Mouse (Mus musculus) MEL (cell line): ENCODE results near the gene Rnf121. TPM values are rescaled to one million over a fixed set of nuclear protein-coding genes. Genes with fewer than 3 reads are reported as not detected.

Experiments
- DNase-seq: peaks from one replicate; pipeline ENCODE4 v3.0.0; 2011; ENCODE audit warnings: low read depth, low spot score
- H3K27ac ChIP-seq: 2 replicates; pipeline ENCODE4 v1.5.1; 2012; ENCODE audit warnings: low read depth, mild to moderate bottlenecking, control low read depth, low read length, moderate library complexity; ENCODE audit not compliant: control insufficient read depth
- H3K27me3 ChIP-seq, 2 experiments: fragments of 150-350 bp in 1 of 2; sonication (generic) in 1 of 2; 2 replicates each; pipeline ENCODE4 v1.6.1; 2012; ENCODE audit warnings: low read length in 2 of 2, mild to moderate bottlenecking in 2 of 2, improper control_type of control experiment in 1 of 2, moderate library complexity in 1 of 2; ENCODE audit not compliant: insufficient read depth in 2 of 2, control insufficient read depth in 1 of 2
- H3K36me3 ChIP-seq, 2 experiments: 2 replicates each; pipeline ENCODE4 v1.6.1; 2012 to 2014; ENCODE audit warnings: low read length in 2 of 2, improper control_type of control experiment in 1 of 2, inconsistent platforms in 1 of 2, mild to moderate bottlenecking in 1 of 2; ENCODE audit not compliant: insufficient read depth in 2 of 2, control insufficient read depth in 1 of 2
- H3K4me1 ChIP-seq, 2 experiments: fragments of 150-350 bp in 1 of 2; sonication (generic) in 1 of 2; 2 replicates each; pipeline ENCODE4 v1.6.1; 2012; ENCODE audit warnings: low read length in 2 of 2, improper control_type of control experiment in 1 of 2, mild to moderate bottlenecking in 1 of 2; ENCODE audit not compliant: insufficient read depth in 2 of 2, control insufficient read depth in 1 of 2
- H3K4me3 ChIP-seq, 2 experiments: fragments of 150-350 bp in 1 of 2; sonication (generic) in 1 of 2; 2 replicates each; pipeline ENCODE4 v1.5.1; 2012; ENCODE audit warnings: low read depth in 2 of 2, low read length in 2 of 2, mild to moderate bottlenecking in 2 of 2, moderate library complexity in 2 of 2, control low read depth in 1 of 2, improper control_type of control experiment in 1 of 2; ENCODE audit not compliant: control insufficient read depth in 1 of 2, insufficient read depth in 1 of 2
- H3K79me2 ChIP-seq: 2 replicates; pipeline ENCODE4 v1.6.1; 2012; ENCODE audit warnings: mild to moderate bottlenecking, low read length, moderate library complexity; ENCODE audit not compliant: control insufficient read depth, poor library complexity, insufficient read depth
- H3K9ac ChIP-seq: 2 replicates; pipeline ENCODE4 v1.6.1; 2012; ENCODE audit warnings: low read depth, mild to moderate bottlenecking, control low read depth, low read length, moderate library complexity; ENCODE audit not compliant: control insufficient read depth, poor library complexity, severe bottlenecking
- H3K9me3 ChIP-seq: fragments of 150-350 bp; sonication (generic); replicated peaks from 2 replicates; pipeline ENCODE4 v1.6.1; 2012; ENCODE audit warnings: mild to moderate bottlenecking, low read length, improper control_type of control experiment, moderate library complexity; ENCODE audit not compliant: insufficient read depth
- BHLHE40 ChIP-seq: IDR thresholded peaks from 2 replicates; pipeline ENCODE4 v1.6.1; 2012; ENCODE audit warnings: low read depth, mild to moderate bottlenecking, inconsistent platforms, low read length, improper control_type of control experiment, borderline replicate concordance
- CHD1 ChIP-seq: IDR thresholded peaks from 2 replicates; pipeline ENCODE4 v1.6.1; 2012; ENCODE audit warnings: low read depth, mild to moderate bottlenecking, inconsistent platforms, low read length, improper control_type of control experiment
- E2F4 ChIP-seq: IDR thresholded peaks from 2 replicates; pipeline ENCODE4 v1.6.1; 2011; ENCODE audit warnings: low read depth, low read length, improper control_type of control experiment, borderline replicate concordance
- ELF1 ChIP-seq: IDR thresholded peaks from 2 replicates; pipeline ENCODE4 v1.6.1; 2014; ENCODE audit warnings: low read depth, mild to moderate bottlenecking, inconsistent platforms, low read length, improper control_type of control experiment, moderate library complexity
- EP300 ChIP-seq, 2 experiments: IDR thresholded peaks; 2 replicates each; pipeline ENCODE4 v1.6.1; 2011; ENCODE audit warnings: improper control_type of control experiment in 2 of 2, low read length in 2 of 2, low read depth in 1 of 2, mild to moderate bottlenecking in 1 of 2
- GABPA ChIP-seq: IDR thresholded peaks from 2 replicates; pipeline ENCODE4 v1.6.1; 2012; ENCODE audit warnings: low read depth, mild to moderate bottlenecking, inconsistent platforms, low read length, improper control_type of control experiment, moderate library complexity
- GATA1 ChIP-seq: IDR thresholded peaks from 2 replicates; pipeline ENCODE4 v1.6.1; 2011; ENCODE audit warnings: low read depth, low read length, improper control_type of control experiment
- KAT2A ChIP-seq: conservative IDR thresholded peaks from 2 replicates; pipeline ENCODE4 v1.6.1; 2012; ENCODE audit warnings: low read depth, low read length, improper control_type of control experiment, inconsistent platforms
- MAFK ChIP-seq: IDR thresholded peaks from 2 replicates; pipeline ENCODE4 v1.6.1; 2011; ENCODE audit warnings: low read depth, mild to moderate bottlenecking, low read length, improper control_type of control experiment, borderline replicate concordance
- MAX ChIP-seq: IDR thresholded peaks from 2 replicates; pipeline ENCODE4 v1.6.1; 2011; ENCODE audit warnings: low read length, improper control_type of control experiment
- MAZ ChIP-seq: IDR thresholded peaks from 2 replicates; pipeline ENCODE4 v1.6.1; 2012; ENCODE audit warnings: low read depth, mild to moderate bottlenecking, inconsistent platforms, low read length, improper control_type of control experiment
- MEF2A ChIP-seq: IDR thresholded peaks from 2 replicates; pipeline ENCODE4 v1.6.1; 2014; ENCODE audit warnings: low read depth, mild to moderate bottlenecking, inconsistent platforms, low read length, improper control_type of control experiment; ENCODE audit not compliant: poor library complexity, insufficient replicate concordance, severe bottlenecking; ENCODE audit errors: extremely low read depth
- MYB ChIP-seq: IDR thresholded peaks from 2 replicates; pipeline ENCODE4 v1.6.1; 2011; ENCODE audit warnings: mild to moderate bottlenecking, low read depth, low read length, improper control_type of control experiment
- NELFE ChIP-seq: IDR thresholded peaks from 2 replicates; pipeline ENCODE4 v1.6.1; 2011; ENCODE audit warnings: low read depth, low read length, improper control_type of control experiment
- POLR2A ChIP-seq, 2 experiments: IDR thresholded peaks; 2 replicates each; pipeline ENCODE4 v1.6.1; 2011 to 2012; ENCODE audit warnings: low read length in 2 of 2, mild to moderate bottlenecking in 2 of 2, control low read depth in 1 of 2, improper control_type of control experiment in 1 of 2, low read depth in 1 of 2, moderate library complexity in 1 of 2; ENCODE audit not compliant: control insufficient read depth in 1 of 2, insufficient read depth in 1 of 2, poor library complexity in 1 of 2
- POLR2AphosphoS5 ChIP-seq: IDR thresholded peaks from 2 replicates; pipeline ENCODE4 v1.6.1; 2012; ENCODE audit warnings: low read depth, borderline replicate concordance, mild to moderate bottlenecking, inconsistent platforms, low read length, moderate library complexity, mixed read lengths
- RAD21 ChIP-seq: IDR thresholded peaks from 2 replicates; pipeline ENCODE4 v1.6.1; 2011; ENCODE audit warnings: mild to moderate bottlenecking, low read depth, low read length, improper control_type of control experiment
- RCOR1 ChIP-seq: IDR thresholded peaks from 2 replicates; pipeline ENCODE4 v1.6.1; 2012; ENCODE audit warnings: low read depth, mild to moderate bottlenecking, inconsistent platforms, low read length, improper control_type of control experiment
- SIN3A ChIP-seq: IDR thresholded peaks from 2 replicates; pipeline ENCODE4 v1.6.1; 2012; ENCODE audit warnings: low read length, improper control_type of control experiment, inconsistent platforms
- TAL1 ChIP-seq: IDR thresholded peaks from 2 replicates; pipeline ENCODE4 v1.6.1; 2012; ENCODE audit warnings: mild to moderate bottlenecking, inconsistent platforms, low read length, moderate library complexity, mixed read lengths
- TCF12 ChIP-seq: IDR thresholded peaks from 2 replicates; pipeline ENCODE4 v1.6.1; 2014; ENCODE audit warnings: low read depth, mild to moderate bottlenecking, inconsistent platforms, low read length, improper control_type of control experiment, moderate library complexity
- USF2 ChIP-seq, 2 experiments: IDR thresholded peaks; 2 replicates each; pipeline ENCODE4 v1.6.1; 2011 to 2012; ENCODE audit warnings: improper control_type of control experiment in 2 of 2, low read length in 2 of 2, borderline replicate concordance in 1 of 2, inconsistent platforms in 1 of 2, low read depth in 1 of 2, mild to moderate bottlenecking in 1 of 2; ENCODE audit not compliant: insufficient read depth in 1 of 2
- ZKSCAN1 ChIP-seq: IDR thresholded peaks from 2 replicates; pipeline ENCODE4 v1.6.1; 2012; ENCODE audit warnings: low read depth, mild to moderate bottlenecking, inconsistent platforms, low read length, improper control_type of control experiment, moderate library complexity
- polyA plus RNA-seq, 2 experiments: library from polyadenylated mRNA; stranded (reverse) in 1 of 2; unstranded in 1 of 2; fragments of >175 nt in 1 of 2; fragments of >200 nt in 1 of 2; gene quantifications; 2 replicates each; pipeline versions ENCODE4 v1.2.1 to v1.2.4; 2012; ENCODE audit warnings: low replicate concordance in 2 of 2, low read depth in 1 of 2; ENCODE audit not compliant: insufficient read length in 2 of 2, insufficient read depth in 1 of 2, missing spikeins in 1 of 2
- total RNA-seq: library from RNA; depleted of rRNA; stranded (reverse); fragments of 300-350 nt; gene quantifications from 2 replicates; pipeline ENCODE4 v1.2.3, GENCODE M21; 2012

Gene Rnf121
- total and polyA plus RNA-seq, 3 experiments, result 16.0 to 18.5 TPM; not detected in 1

- H3K4me3 ChIP-seq, result no peak overlapping the region
- TF ChIP-seq RCOR1 (no peak), CHD1 (no peak), EP300 (IDR thresholded peaks at IDR 0.05; ENCODE audit: low read depth in 1 of 2, low read length in 2 of 2) (no peak), MAFK (no peak), GATA1 (no peak), MYB (no peak), MAZ (no peak), POLR2AphosphoS5 (no peak), KAT2A (no peak), ELF1 (no peak), MEF2A (no peak), RAD21 (no peak), E2F4 (no peak), SIN3A (no peak)
- H3K36me3 ChIP-seq, result peaks cover 0 to 3% of the 10 kb centered on the region in 2 experiments; a peak in 1 of 4 replicates
- H3K79me2 ChIP-seq, result no peaks in the 10 kb centered on the region
- DNase-seq, result peak; percentile 27
- H3K27me3 ChIP-seq, result no peaks in the 10 kb centered on the region; a peak in 2 of 4 replicates
- peaks cover 6 to 9% of the 10 kb centered on the region in 2 experiments for H3K4me1 ChIP-seq
- no peak overlapping the region for H3K27ac ChIP-seq
- H3K9me3 ChIP-seq, result no peaks in the 10 kb centered on the region
- peak overlapping the region; percentile 37 for H3K9ac ChIP-seq
These were observed 37.4 kb upstream of the Rnf121 start for GRCm38 (mm10) chr7:102102696-102103095.

- H3K9me3 ChIP-seq, result no peaks in the 10 kb centered on the region
- H3K36me3 ChIP-seq, result peaks cover 0 to 3% of the 10 kb centered on the region in 2 experiments; a peak in 1 of 4 replicates
- no peak overlapping the region for H3K9ac ChIP-seq
- H3K27me3 ChIP-seq, result no peaks in the 10 kb centered on the region; a peak in 2 of 4 replicates
- DNase-seq, result no peak
- no peak overlapping the region for H3K4me3 ChIP-seq
- peaks cover 6 to 9% of the 10 kb centered on the region in 2 experiments for H3K4me1 ChIP-seq
- TF ChIP-seq USF2 (IDR thresholded peaks at IDR 0.05; ENCODE audit: borderline replicate concordance in 1 of 2, insufficient read depth in 1 of 2, low read depth in 1 of 2, low read length in 2 of 2) (no peak), CHD1 (no peak), TAL1 (no peak), MAX (no peak), GABPA (no peak), POLR2A (IDR thresholded peaks at IDR 0.05; ENCODE audit: control insufficient read depth in 1 of 2, insufficient read depth in 1 of 2, low read depth in 1 of 2, low read length in 2 of 2, poor library complexity in 1 of 2) (no peak), NELFE (no peak), MAZ (no peak), BHLHE40 (no peak), KAT2A (no peak), TCF12 (no peak), ZKSCAN1 (no peak)
- H3K27ac ChIP-seq, result no peak overlapping the region
- no peaks in the 10 kb centered on the region for H3K79me2 ChIP-seq
These were observed 37.0 kb upstream of the Rnf121 start for GRCm38 (mm10) chr7:102102241-102102640.
